Mouse (Mus musculus) liver, adult 2 months (tissue): ENCODE results near the gene Klhl12.

Experiments used
- CTCF ChIP-seq: fragments of 200-500 bp; IDR thresholded peaks from 2 replicates; pipeline ENCODE4 v1.5.1; 2011; ENCODE audit warnings: low read depth, low read length, control low read depth
- POLR2A ChIP-seq: fragments of 200-500 bp; IDR thresholded peaks from 2 replicates; pipeline ENCODE4 v1.6.1; 2011; ENCODE audit warnings: low read length, control low read depth; ENCODE audit not compliant: insufficient read depth; ENCODE audit errors: extremely low read depth

DNA sequence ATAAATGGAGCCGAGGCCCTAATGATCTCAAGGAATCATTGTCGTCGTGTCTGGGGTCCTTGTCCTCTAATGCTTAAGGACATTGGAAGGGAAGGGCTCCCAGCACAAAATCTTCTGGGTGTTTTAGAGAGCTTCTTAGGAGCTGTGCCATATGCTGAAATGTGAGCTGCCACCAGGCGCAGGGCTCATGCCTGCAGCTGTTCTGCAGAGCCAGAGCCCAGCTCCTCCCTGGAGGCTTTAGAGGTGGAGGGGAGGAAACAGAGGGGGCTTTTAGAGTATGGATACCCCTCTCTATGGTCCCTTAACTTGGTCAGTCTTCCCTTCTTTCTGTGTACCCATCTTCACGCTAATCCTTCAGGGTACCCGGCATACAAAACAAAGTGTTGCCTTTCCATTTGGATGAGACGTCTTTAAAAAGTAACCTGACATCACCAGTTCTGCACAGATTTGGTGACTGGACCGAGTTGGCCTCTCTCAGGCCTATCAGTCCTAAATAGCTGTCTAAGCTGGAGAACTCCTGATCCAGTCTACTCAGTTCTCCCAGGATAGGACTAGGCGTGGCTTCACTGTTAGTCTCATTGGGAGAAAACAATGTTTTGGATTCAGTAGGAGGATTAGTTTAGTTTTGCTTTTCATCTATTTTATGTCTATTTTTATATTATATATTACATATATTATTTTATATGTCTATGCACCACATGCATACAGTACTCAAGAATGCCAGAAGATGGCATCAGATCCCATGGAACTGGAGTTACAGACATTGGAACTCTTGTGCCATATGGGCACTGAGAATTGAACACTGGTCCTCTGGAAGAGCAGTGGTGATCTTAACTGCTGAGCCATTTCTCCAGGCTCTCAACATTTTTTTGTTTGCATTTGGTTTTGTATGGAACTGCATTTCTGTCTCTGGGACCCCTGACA lies 43.4 kb upstream of the Klhl12 start:
- TF ChIP-seq CTCF (no peak), POLR2A (no peak)
